Mouse (Mus musculus) liver, embryonic 14 days (tissue): ENCODE measurements around the gene Nsd1. TPM values are rescaled to one million over a fixed set of nuclear protein-coding genes. Genes with fewer than 3 reads are reported as not detected.

Source experiments
- polyA plus RNA-seq: library from polyadenylated mRNA; depleted of rRNA; stranded (reverse); fragments of >200 nt; gene quantifications from 2 replicates; pipeline ENCODE4 v1.2.3, GENCODE M21; 2012; rRNA removed

The Nsd1 gene
- polyA plus RNA-seq, result 8.5 and 9.9 TPM in 2 replicates

DNA sequence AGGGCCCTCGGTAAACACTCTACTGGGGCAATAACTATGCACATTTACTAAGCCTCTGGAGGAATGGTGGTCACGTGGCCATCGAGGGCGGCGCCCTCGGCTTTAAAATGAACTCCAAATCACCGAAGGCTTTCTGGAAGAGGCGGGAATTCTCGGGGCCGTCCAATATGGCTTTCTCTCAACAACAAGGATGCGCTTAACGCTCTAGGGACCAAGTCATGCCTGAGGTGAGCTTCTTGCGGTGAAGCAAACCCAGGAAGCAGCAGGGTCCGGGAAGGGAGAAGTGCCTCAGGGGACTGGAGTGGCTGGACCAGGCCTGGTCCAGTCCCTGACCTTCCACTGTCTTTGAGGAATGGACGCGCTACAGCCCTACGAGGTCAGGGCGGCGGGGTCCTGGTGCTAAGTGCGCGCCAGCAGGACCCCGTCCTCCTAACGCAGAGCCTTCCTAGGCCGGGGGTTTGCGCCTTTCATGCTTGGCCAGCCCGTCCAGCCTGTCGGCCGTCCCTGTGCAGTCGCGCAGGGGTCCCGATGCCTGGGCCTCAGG, at the start of gene Nsd1:
Gene Nsd1 (plus strand): TSS at position 134 of the 544 bp plus-strand sequence.

GRCm38 (mm10) chr13:55319931-55320533, 110.5 kb downstream of the Nsd1 start, which contains the start of gene Prelid1:
Gene Prelid1 (plus strand): TSS chr13:55320500.

GRCm38 (mm10) chr13:55321434-55322129, 112.0 kb downstream of the Nsd1 start, which contains the start of gene Rab24:
Gene Rab24 (minus strand): TSS chr13:55321946.

GRCm38 (mm10) chr13:55329683-55330566, 120.3 kb downstream of the Nsd1 start, which contains the start of gene Mxd3:
Gene Mxd3 (minus strand): TSS chr13:55329823.

GRCm38 (mm10) chr13:55362453-55363060, 153.0 kb downstream of the Nsd1 start, which contains the start of gene Lman2:
Gene Lman2 (minus strand): TSS chr13:55362783.

Other genes starting within 250 kb of the Nsd1 start
- gene Hk3, start 188.4 kb upstream of the Nsd1 start, polyA plus RNA-seq, result 3.4 and 5.0 TPM in 2 replicates
- 12.7 and 14.9 TPM in 2 replicates for gene Uimc1, start 109.5 kb upstream of the Nsd1 start, polyA plus RNA-seq
- gene Zfp346, start 104.5 kb upstream of the Nsd1 start, polyA plus RNA-seq, result 10.6 and 11.6 TPM in 2 replicates
- gene Gm17617, start 76.2 kb upstream of the Nsd1 start, polyA plus RNA-seq, result not detected in 2 replicates
- gene Fgfr4, start 57.1 kb upstream of the Nsd1 start, polyA plus RNA-seq, result 3.7 and 4.2 TPM in 2 replicates
- gene Prelid1, start 110.7 kb downstream of the Nsd1 start, polyA plus RNA-seq, result 106 and 131 TPM in 2 replicates
- 46.2 and 48.4 TPM in 2 replicates for gene Rab24, start 112.2 kb downstream of the Nsd1 start, polyA plus RNA-seq
- gene Mxd3, start 120.0 kb downstream of the Nsd1 start, polyA plus RNA-seq, result 28.7 and 32.2 TPM in 2 replicates
- gene Lman2, start 153.0 kb downstream of the Nsd1 start, polyA plus RNA-seq, result 33.8 and 37.5 TPM in 2 replicates
- gene Rgs14, start 159.9 kb downstream of the Nsd1 start, polyA plus RNA-seq, result 1.3 and 1.6 TPM in 2 replicates
- not detected in 2 replicates for gene Slc34a1, start 188.4 kb downstream of the Nsd1 start, polyA plus RNA-seq
- not detected in 2 replicates for gene Pfn3, start 205.4 kb downstream of the Nsd1 start, polyA plus RNA-seq
- gene F12, start 217.0 kb downstream of the Nsd1 start, polyA plus RNA-seq, result 48.2 and 48.8 TPM in 2 replicates
- 23.9 and 26.4 TPM in 2 replicates for gene Grk6, start 235.3 kb downstream of the Nsd1 start, polyA plus RNA-seq